Mouse (Mus musculus): Measurements from ENCODE around the gene Mknk2.

Mknk2 gene

GRCm38 (mm10) chr10:80692249-80693165 lies 14.6 kb upstream of the Mknk2 start:
- peak; percentile 76 for DNase-seq

- peak; percentile 76 to 80 for DNase-seq
Measured at GRCm38 (mm10) chr10:80687850-80688249, 9.9 kb upstream of the Mknk2 start.

- DNase-seq: no peak
Measured at GRCm38 (mm10) chr10:80686617-80687016, 8.7 kb upstream of the Mknk2 start.

DNA sequence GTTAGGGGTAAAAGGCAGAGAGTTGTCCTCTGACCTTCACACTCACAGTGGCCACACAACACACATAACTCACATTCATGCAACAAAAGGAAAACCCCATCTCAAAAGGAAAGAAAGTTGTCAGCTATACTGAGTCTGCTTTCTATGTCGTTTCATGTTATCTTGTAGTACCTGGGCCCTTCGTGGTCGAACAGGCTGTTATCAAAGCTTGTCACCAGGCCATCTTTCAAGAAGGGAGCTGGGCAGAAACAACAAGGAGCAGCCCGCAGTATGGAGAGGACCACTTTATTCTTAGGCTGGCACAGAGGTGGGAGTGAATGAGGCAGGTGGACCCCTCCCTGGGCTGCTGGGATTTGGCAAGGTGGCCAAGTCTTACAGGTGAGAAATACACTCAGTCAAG lies 7.1 kb upstream of the Mknk2 start:
- no peak for DNase-seq

DNA sequence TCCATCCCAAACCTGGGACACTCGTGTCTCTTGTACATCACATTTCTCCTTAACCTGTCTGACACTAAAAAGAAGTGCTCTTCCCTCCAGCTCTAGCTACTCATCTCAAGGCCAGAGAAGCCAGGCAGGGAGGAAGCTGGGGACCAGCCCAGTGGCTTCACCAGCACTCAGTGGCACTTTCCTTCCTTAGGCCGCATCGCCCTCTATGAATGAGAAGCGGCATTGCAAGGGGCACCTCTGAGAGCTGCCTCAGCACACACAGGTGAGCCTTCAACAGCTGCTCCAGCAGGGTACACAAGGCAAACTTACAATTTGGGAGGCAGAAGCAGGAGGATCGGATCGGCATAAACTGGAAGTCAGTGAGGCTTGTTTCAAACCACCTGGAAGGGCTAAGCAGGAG lies 6.3 kb upstream of the Mknk2 start:
- DNase-seq: peak; percentile 84 to 86

DNA sequence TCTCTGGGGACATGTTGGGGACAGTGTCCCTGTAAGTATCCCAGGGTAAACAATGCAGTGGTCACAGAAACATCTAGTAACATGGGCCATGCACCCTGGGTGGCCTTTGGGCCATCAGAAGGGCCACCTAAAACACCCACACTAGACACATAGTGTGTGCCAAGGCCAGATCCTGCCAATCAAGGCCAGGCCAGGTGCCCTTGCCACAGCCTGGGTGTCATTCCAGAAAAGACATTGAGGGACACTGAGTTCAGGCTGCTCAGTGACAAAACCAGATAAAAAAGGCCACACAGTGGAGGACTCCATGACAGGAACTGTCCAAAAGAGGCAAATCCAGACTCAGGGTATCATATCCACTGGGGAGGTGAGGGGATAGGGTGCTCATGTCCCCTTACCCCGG lies 5.7 kb upstream of the Mknk2 start:
- no peak for DNase-seq

DNA sequence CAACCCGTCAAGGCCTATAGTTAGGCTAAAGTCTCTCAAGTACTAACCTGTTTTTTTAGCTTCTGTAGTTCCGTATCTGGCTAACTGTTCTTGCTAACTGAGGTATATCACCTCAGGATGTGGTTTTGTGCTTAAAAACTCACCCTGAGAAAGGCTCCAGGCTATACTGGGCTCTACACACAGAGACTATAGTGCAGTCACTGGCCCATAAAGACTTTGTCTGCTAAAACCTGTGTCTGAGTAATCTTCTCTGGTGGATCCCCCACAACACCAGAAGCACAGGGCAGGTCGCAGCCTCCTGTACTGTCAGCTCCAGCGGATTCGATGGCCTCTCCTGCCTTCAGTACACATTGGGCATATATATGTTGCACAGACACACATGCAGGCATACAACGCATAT lies 4.1 kb upstream of the Mknk2 start:
- DNase-seq: peak; percentile 71 to 74

GRCm38 (mm10) chr10:80680260-80680696 lies 2.4 kb upstream of the Mknk2 start:
- DNase-seq: no peak

- no peak for DNase-seq
Measured at GRCm38 (mm10) chr10:80679556-80680259, 1.8 kb upstream of the Mknk2 start.

DNA sequence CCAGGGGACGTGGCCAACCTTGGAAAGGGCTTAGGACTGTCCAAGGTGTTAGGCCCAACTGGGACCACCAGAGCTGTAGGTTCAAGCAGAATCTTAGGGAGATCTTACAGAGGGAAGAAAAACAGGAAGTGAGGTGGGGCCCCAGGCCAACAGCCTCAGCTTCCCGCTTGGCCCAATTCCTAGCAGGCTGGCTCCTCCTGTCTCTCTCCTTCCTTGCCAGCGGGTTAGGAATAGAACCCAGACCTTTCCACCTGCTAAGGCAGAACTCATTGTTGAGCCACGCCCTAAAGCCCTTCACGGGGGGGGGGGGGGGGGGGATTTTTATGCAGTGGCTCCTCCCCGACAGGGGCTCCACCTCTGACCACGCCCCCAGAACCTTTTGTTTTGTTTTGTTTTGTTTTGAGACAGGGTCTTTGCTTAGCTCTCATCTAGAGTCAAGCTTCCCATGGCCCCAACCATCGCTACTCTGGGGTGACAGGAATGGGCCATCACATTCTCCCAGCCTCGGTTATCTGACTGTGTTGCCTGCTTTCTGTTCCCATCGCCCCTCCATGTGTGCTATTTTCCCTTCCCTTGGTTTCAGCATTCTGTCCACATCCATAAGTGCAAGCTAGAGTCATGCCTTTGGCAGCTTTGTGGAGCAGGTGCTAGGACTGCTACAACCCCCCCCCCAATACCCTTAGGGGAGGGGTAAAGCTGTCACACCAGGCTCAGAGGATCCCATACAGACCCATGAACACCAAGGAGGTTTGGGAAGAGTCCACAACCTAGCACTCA lies 877 bp upstream of the Mknk2 start:
- DNase-seq: peak; percentile 50 to 58

DNA sequence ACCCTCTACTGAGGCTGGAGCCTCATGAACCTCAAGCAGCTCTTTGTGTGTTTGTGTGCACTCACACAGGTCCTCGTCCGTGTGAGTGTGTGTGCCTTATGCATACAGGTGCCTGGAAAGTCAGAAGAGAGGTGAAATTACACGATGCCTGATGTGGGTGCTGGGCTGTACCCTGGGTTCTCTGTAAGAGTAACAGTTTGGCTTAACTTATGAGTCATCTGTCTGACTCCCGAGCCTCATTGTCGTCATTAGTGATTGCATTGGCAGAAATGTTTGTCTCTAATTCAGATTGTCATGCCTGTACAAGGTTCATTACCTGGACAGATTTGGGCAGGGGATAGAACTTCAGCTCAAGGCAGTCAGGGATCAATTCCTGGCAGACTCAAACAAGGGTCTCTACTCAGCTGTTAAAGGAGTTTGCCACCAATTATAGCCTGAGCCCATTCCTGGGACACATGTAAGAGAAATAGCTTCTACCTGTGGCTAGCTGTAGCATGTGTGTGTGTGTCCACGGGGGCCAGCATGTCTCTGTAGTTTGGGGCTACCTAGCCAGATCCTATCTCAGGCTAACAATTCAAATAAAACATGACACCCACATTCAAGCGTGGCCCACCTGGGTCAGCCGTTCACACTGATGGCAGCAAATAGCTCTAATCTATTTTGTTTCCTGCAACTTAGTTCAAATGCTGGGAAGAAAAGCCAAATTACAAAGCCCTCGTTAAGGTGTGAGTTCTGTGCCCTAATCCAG lies 610 bp downstream of the Mknk2 start:
- peak in 1 of 2 experiments; percentile 65 for DNase-seq

- DNase-seq: peak; percentile 99
Measured at GRCm38 (mm10) chr10:80676198-80676928, 1.5 kb downstream of the Mknk2 start.

GRCm38 (mm10) chr10:80675405-80676197 lies 2.3 kb downstream of the Mknk2 start:
- DNase-seq: peak in 1 of 2 experiments; percentile 30

DNA sequence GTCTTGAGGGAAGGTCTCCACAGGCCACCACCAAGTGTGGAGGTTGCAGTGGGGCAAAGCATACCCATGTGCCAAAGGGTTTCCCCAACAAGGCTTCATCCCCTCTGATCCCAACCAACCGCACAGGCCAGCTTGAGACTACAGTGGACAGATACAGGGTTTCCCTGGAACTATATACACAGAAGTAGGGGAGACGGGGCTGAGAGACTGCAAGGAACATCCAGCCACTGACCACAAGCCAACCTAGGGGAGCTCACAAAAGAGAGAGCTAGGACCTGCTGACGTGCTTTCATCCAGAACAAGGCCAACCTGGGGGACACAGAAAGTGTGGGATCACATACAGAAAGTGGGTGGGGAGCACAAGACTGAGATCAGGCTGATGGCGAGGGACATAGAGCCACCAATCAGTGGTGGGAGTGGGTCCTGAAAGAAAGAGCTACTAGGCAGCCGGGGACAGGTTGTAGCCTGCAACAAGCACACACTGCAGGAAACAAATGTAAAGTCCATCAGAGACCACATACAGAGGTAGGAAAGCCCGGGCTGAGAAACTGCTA lies 3.0 kb downstream of the Mknk2 start:
- DNase-seq: no peak

GRCm38 (mm10) chr10:80674161-80674711 lies 3.7 kb downstream of the Mknk2 start:
- no peak for DNase-seq

- DNase-seq: no peak
Measured at GRCm38 (mm10) chr10:80673690-80674089, 4.2 kb downstream of the Mknk2 start.

DNA sequence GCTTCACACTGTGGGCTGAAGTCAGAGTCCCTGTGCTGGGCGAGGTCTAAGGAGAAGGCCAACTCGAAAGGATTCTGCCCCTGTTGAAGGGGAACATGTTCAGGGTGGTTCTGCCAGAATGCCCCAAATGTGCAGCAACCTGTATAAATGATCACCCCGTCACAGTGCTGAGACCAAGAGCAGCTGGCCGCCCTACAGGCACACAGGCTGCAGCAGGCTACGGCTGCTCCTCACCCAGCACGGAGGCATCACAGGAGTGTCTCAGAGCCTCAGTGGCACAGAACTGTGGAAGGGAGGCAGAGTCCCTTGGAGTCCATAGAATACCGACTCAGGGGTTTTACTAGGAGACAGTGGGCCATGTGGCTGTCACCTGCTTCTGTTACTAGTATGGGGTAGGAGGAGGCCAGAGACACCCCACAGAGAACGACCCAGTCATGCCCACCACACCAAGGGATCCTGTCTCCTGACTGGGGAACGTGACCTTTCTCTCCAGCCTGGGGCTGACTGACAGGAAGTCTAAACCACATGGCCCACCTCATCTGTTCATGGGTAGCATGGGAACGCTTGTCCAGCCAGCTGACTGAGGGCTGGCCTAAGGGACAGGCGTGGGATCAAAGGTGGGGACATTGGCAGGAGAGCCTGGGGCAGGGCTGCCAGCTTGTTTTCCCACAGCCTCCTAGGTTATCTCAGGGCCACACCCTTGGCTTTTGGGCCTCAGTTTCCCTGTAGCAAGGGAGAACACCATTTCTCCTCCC lies 5.8 kb downstream of the Mknk2 start:
- DNase-seq: no peak

DNA sequence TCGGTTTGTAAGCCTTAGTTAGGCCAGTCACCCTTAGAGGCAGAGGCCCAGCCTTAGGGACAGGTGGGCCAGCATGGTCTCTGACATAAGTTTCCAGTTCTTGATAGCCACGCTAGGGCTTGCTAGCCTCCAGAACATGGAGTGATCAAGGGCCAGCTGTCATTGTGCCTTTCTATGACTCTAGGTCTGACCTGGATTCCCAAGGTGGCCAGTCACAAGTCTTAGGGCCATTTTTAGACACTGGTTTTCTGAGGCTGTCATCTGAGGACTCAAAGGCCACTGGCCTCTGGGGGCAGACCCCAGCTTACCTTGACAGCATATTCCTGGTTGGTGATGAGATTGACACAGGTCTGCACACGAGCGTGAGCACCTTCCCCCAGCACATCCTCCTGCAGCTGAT lies 6.7 kb downstream of the Mknk2 start:
- no peak for DNase-seq

- no peak for DNase-seq
Measured at GRCm38 (mm10) chr10:80670531-80670930, 7.4 kb downstream of the Mknk2 start.

Measured in B cell, adult 2 months (primary cell).